In the genomic region with DNA sequence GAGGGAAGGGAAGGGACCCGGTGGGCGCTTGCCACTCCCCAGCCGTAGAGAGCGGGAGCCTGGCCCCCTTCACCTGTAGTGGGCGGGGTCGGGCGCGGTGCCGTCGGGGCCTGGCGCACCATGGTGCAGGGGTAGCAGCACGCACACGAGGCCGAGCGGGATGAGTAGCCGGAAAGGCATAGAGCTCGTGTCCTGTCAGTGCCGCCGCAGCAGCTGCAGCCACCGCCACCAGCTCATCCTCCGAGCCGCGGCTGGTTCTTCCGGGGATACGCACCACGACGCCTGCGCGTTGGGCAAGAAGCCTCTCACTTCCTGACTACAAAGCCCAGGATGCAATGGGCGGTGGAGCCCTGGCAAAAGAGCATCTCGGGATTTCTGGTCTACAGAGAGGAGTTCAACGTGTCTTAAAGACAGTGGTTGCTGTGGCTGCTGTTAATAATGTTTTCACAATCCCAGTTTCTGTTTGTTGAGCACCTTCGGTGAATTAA, we compare ENCODE assay signal across 8 mouse cellular contexts. TPM values are rescaled to one million over a fixed set of nuclear protein-coding genes. Genes with fewer than 3 reads are reported as not detected.
DNase-seq lines count a peak whose midpoint lies in the region; ATAC-seq lines count a peak whose summit lies in the region.

A gene (minus strand): TSS at position 318 of the 488 bp plus-strand sequence.

- WGBS in heart, embryonic 14.5 days, result under 1% methylated on average over 33 of the region's 33 CpGs
- under 1% methylated on average over 33 of the region's 33 CpGs for WGBS in liver, embryonic 13.5 days (ENCODE audit: insufficient replicate concordance)
- WGBS in stomach, embryonic 16.5 days, result 0% methylated on average over 33 of the region's 33 CpGs

- H3K36me3 ChIP-seq in heart, embryonic 14.5 days (ENCODE audit: control insufficient read depth, insufficient read depth, low read length), result no peaks in the 10 kb centered on the region
- H3K36me3 ChIP-seq in liver, embryonic 13.5 days, result no peaks in the 10 kb centered on the region
- 0 out of 2 replicates have a peak, but pooled peaks cover 4% of the 10 kb centered on the region for H3K36me3 ChIP-seq in stomach, embryonic 16.5 days (ENCODE audit: control insufficient read depth, insufficient read depth, low read length)

- peaks cover 3 to 9% of the 10 kb centered on the region in 2 experiments for H3K4me1 ChIP-seq in heart, embryonic 14.5 days (ENCODE audit: control insufficient read depth in 2 of 2, insufficient read depth in 2 of 2, low read length in 2 of 2)
- H3K4me1 ChIP-seq in liver, embryonic 13.5 days (replicated peaks), result peaks cover 29% of the 10 kb centered on the region
- peaks cover 5% of the 10 kb centered on the region; the same call in 1 of the 2 replicates for H3K4me1 ChIP-seq in stomach, embryonic 16.5 days (ENCODE audit: control insufficient read depth, insufficient read depth, low read length)

- H3K27ac ChIP-seq in heart, embryonic 14.5 days (replicated peaks in 1 of 2; ENCODE audit: control insufficient read depth in 1 of 2, insufficient read depth in 1 of 2, low read depth in 2 of 2, low read length in 2 of 2), result no peak within 1 kb of the TSS
- peak within 1 kb of the TSS; percentile 41 for H3K27ac ChIP-seq in liver, embryonic 13.5 days
- H3K27ac ChIP-seq in stomach, embryonic 16.5 days (ENCODE audit: low read length), result peak within 1 kb of the TSS; percentile 62

- DNase-seq in c-Kit-negative CD71-positive TER-119-positive erythroid progenitor cells, embryonic 14.5 days (ENCODE audit: low read depth, low spot score), result peak; percentile 77
- peak; percentile 78 for DNase-seq in fibroblast of lung, adult 2 months (ENCODE audit: low read depth)
- DNase-seq in kidney, postnatal 14 days, result peak; percentile 94
- DNase-seq in liver, embryonic 13.5 days, result peak; percentile 86
- DNase-seq in neural tube, embryonic 10.5 days (ENCODE audit: extremely low spot score, low spot score), result peak; percentile 80

- ATAC-seq in CD4-positive, CD25-positive, alpha-beta regulatory T cell, adult 4 months, result peak; percentile 100
- ATAC-seq in heart, embryonic 14.5 days (ENCODE audit: insufficient number of reproducible peaks, insufficient read depth, low FRiP score, low read depth), result peak; percentile 72
- ATAC-seq in liver, embryonic 13.5 days (ENCODE audit: low read depth), result peak; percentile 94
- peak; percentile 87 for ATAC-seq in stomach, embryonic 16.5 days (ENCODE audit: insufficient read depth, low FRiP score)

- peak within 1 kb of the TSS; percentile 92 for H3K4me2 ChIP-seq in heart, embryonic 14.5 days (ENCODE audit: low read length)
- peak within 1 kb of the TSS; percentile 81 for H3K4me2 ChIP-seq in liver, embryonic 13.5 days
- H3K4me2 ChIP-seq in stomach, embryonic 16.5 days (ENCODE audit: low read depth, low read length), result peak within 1 kb of the TSS; percentile 75

- H3K27me3 ChIP-seq in heart, embryonic 14.5 days (ENCODE audit: control insufficient read depth, insufficient read depth, low read length), result no peaks in the 10 kb centered on the region
- no peaks in the 10 kb centered on the region for H3K27me3 ChIP-seq in liver, embryonic 13.5 days
- H3K27me3 ChIP-seq in stomach, embryonic 16.5 days (ENCODE audit: control insufficient read depth, insufficient read depth, low read length), result no peaks in the 10 kb centered on the region

- H3K4me3 ChIP-seq in heart, embryonic 14.5 days (ENCODE audit: control insufficient read depth in 1 of 2, insufficient read depth in 1 of 2, low read depth in 1 of 2, low read length in 2 of 2), result peak within 1 kb of the TSS; percentile 77 to 83
- H3K4me3 ChIP-seq in liver, embryonic 13.5 days (replicated peaks), result peak within 1 kb of the TSS; percentile 83
- H3K4me3 ChIP-seq in stomach, embryonic 16.5 days (replicated peaks; ENCODE audit: low read length), result peak within 1 kb of the TSS; percentile 92

- no peaks in the 10 kb centered on the region for H3K9me3 ChIP-seq in heart, embryonic 14.5 days (ENCODE audit: control insufficient read depth, low read length)
- H3K9me3 ChIP-seq in liver, embryonic 13.5 days (replicated peaks), result no peaks in the 10 kb centered on the region
- no peaks in the 10 kb centered on the region for H3K9me3 ChIP-seq in stomach, embryonic 16.5 days (replicated peaks; ENCODE audit: control insufficient read depth, low read length)

- peak within 1 kb of the TSS; percentile 78 for H3K9ac ChIP-seq in heart, embryonic 14.5 days (ENCODE audit: low read length)
- H3K9ac ChIP-seq in liver, embryonic 13.5 days, result peak within 1 kb of the TSS; percentile 84
- H3K9ac ChIP-seq in stomach, embryonic 16.5 days (ENCODE audit: low read length), result peak within 1 kb of the TSS; percentile 84

RNA-seq across cellular contexts. Expression of the gene that starts here (rescaled TPM):
- 10 to 100 TPM; 44.7 to 59.3 TPM for polyA plus RNA-seq in CD4-positive, CD25-positive, alpha-beta regulatory T cell, adult 4 months (2017; shearing (Covaris generic))
- 25.4 and 28.7 TPM in 2 replicates for polyA plus RNA-seq in heart, embryonic 14.5 days (2014; fragmentation: Nextera tagmentation; extraction: Ambion mirVana)
- polyA plus RNA-seq in liver, embryonic 13.5 days (2015; fragmentation: Nextera tagmentation; extraction: Ambion mirVana), result 21.2 and 22.2 TPM in 2 replicates
- 112 and 114 TPM in 2 replicates for polyA plus RNA-seq in stomach, embryonic 16.5 days (2015; fragmentation: Nextera tagmentation; extraction: Ambion mirVana)

Comparison
In these comparisons a context has a peak if more than half of its experiments do, and no peak if none do; other contexts are left out.
1. H3K27ac ChIP-seq: peak in liver, embryonic 13.5 days (single experiment) and stomach, embryonic 16.5 days (single experiment); none in heart, embryonic 14.5 days (0 of 2).
2. Peak in every context shown above with its lines, with median percentiles within 50 percentile points of each other: ATAC-seq, DNase-seq, H3K4me2 ChIP-seq, H3K4me3 ChIP-seq and H3K9ac ChIP-seq.